Mouse (Mus musculus) lung, embryonic 15.5 days (tissue): ENCODE measurements around the gene Tent5b. TPM values are rescaled to one million over a fixed set of nuclear protein-coding genes. Genes with fewer than 3 reads are reported as not detected.
"Not testable (repeated sequence)": the region's sequence is repeated elsewhere in the genome, so short reads cannot be mapped to it uniquely, and the experiment has no call there.

Source experiments
- ATAC-seq: fragments of 200-750 bp; cut with Nextera tagmentation; 2 replicates; pipeline ENCODE4 v1.8.0; 2017; ENCODE audit warnings: moderate number of reproducible peaks, borderline replicate concordance; ENCODE audit not compliant: low FRiP score, low TSS enrichment; ENCODE audit errors: extremely low read depth
- H3K27ac ChIP-seq: fragments of 300-500 bp; sonication (generic); 2 replicates; pipeline ENCODE4 v1.5.1; 2015; ENCODE audit warnings: moderate library complexity, mild to moderate bottlenecking, inconsistent platforms
- H3K27me3 ChIP-seq: fragments of 300-500 bp; sonication (generic); 2 replicates; pipeline ENCODE4 v1.6.1; 2015; ENCODE audit warnings: inconsistent platforms
- H3K36me3 ChIP-seq: fragments of 300-500 bp; sonication (generic); 2 replicates; pipeline ENCODE4 v1.6.1; 2015; ENCODE audit warnings: inconsistent platforms
- H3K4me1 ChIP-seq: fragments of 300-500 bp; sonication (generic); 2 replicates; pipeline ENCODE4 v1.6.1; 2015; ENCODE audit warnings: inconsistent platforms
- H3K4me2 ChIP-seq: fragments of 300-500 bp; sonication (generic); 2 replicates; pipeline ENCODE4 v1.6.1; 2015; ENCODE audit warnings: inconsistent platforms, mild to moderate bottlenecking, moderate library complexity
- H3K4me3 ChIP-seq: fragments of 300-500 bp; sonication (generic); 2 replicates; pipeline ENCODE4 v1.5.1; 2015; ENCODE audit warnings: mild to moderate bottlenecking, inconsistent platforms
- H3K9ac ChIP-seq: fragments of 300-500 bp; sonication (generic); 2 replicates; pipeline ENCODE4 v1.6.1; 2015; ENCODE audit warnings: inconsistent platforms
- H3K9me3 ChIP-seq: fragments of 300-500 bp; sonication (generic); 2 replicates; pipeline ENCODE4 v1.6.1; 2016; ENCODE audit warnings: inconsistent platforms
- WGBS: fragments of 180-500 bp; shearing (Covaris S2); methylation state at CpG from one replicate; pipeline ENCODE4 v1.1.7; 2015; 5-methylcytosine and 5-hydroxymethylcytosine counted together
- polyA plus RNA-seq: library from polyadenylated mRNA; unstranded; fragments of >200 nt; fragmentation: Nextera tagmentation; extraction: Ambion mirVana; gene quantifications from 2 replicates; pipeline ENCODE4 v1.2.1, GENCODE M21; 2015

Gene Tent5b
- polyA plus RNA-seq, 1 experiment from 2014 or later = 1.9 TPM

- 75% methylated on average over 7 of the region's 7 CpGs for WGBS
- Histone ChIP-seq H3K4me2 (no peak overlapping the region), H3K4me1 (no peaks in the 10 kb centered on the region), H3K36me3 (no peaks in the 10 kb centered on the region), H3K4me3 (no peak overlapping the region), H3K27me3 (peaks cover 30% of the 10 kb centered on the region), H3K27ac (no peak overlapping the region), H3K9me3 (no peaks in the 10 kb centered on the region), H3K9ac (no peak overlapping the region)
- no peak for ATAC-seq
Measured at GRCm38 (mm10) chr4:133508990-133509389, 29.1 kb downstream of the Tent5b start.

GRCm38 (mm10) chr4:133511050-133511449, 31.1 kb downstream of the Tent5b start:
- WGBS = 75% methylated on average over 5 of the region's 5 CpGs
- H3K36me3 ChIP-seq = no peaks in the 10 kb centered on the region

GRCm38 (mm10) chr4:133512511-133512910, 32.6 kb downstream of the Tent5b start:
- not testable (repeated sequence) for H3K4me2 ChIP-seq, H3K27ac ChIP-seq, ATAC-seq, H3K4me3 ChIP-seq, H3K27me3 ChIP-seq, H3K4me1 ChIP-seq, H3K36me3 ChIP-seq, H3K9ac ChIP-seq, H3K9me3 ChIP-seq
- WGBS = 42% methylated on average over 5 of the region's 5 CpGs

More at GRCm38 (mm10) chr4:133511050-133511449, 31.1 kb downstream of the Tent5b start:
- Histone ChIP-seq H3K4me2 (no peak overlapping the region), H3K9me3 (no peaks in the 10 kb centered on the region), H3K9ac (no peak overlapping the region), H3K4me3 (no peak overlapping the region), H3K27ac (no peak overlapping the region), H3K4me1 (no peaks in the 10 kb centered on the region), H3K27me3 (peaks cover 16% of the 10 kb centered on the region)
- ATAC-seq = no peak

DNA sequence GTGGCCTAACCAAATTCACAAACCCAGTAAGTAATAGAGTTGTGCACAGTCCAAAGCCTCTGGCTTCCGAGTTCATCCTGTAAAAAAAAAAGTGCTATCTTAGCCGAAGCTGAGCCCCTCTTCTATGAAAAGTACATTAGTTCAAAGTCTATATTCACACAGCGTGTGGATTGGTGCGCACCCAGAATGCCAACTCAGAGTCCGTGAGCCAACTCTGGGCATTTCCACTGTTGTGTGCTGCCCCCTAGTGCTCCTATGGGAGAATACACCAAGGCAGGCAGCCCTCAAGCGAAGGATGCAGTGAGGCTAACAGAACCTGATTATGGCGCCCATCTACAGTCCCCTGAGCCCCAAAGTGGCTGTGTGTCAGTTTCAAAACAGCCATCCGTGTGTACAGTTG, 33.0 kb downstream of the Tent5b start:
- H3K9ac ChIP-seq = no peak overlapping the region
- peaks cover 3% of the 10 kb centered on the region; the same call in 1 of the 2 replicates for H3K27me3 ChIP-seq
- no peak overlapping the region for H3K27ac ChIP-seq
- no peaks in the 10 kb centered on the region for H3K4me1 ChIP-seq
- H3K4me2 ChIP-seq = no peak overlapping the region
- no peak; the same call in 1 of the 2 replicates for ATAC-seq
- no peak overlapping the region for H3K4me3 ChIP-seq
- H3K9me3 ChIP-seq = no peaks in the 10 kb centered on the region
- no peaks in the 10 kb centered on the region for H3K36me3 ChIP-seq
- WGBS = 10% methylated on average over 8 of the region's 8 CpGs

DNA sequence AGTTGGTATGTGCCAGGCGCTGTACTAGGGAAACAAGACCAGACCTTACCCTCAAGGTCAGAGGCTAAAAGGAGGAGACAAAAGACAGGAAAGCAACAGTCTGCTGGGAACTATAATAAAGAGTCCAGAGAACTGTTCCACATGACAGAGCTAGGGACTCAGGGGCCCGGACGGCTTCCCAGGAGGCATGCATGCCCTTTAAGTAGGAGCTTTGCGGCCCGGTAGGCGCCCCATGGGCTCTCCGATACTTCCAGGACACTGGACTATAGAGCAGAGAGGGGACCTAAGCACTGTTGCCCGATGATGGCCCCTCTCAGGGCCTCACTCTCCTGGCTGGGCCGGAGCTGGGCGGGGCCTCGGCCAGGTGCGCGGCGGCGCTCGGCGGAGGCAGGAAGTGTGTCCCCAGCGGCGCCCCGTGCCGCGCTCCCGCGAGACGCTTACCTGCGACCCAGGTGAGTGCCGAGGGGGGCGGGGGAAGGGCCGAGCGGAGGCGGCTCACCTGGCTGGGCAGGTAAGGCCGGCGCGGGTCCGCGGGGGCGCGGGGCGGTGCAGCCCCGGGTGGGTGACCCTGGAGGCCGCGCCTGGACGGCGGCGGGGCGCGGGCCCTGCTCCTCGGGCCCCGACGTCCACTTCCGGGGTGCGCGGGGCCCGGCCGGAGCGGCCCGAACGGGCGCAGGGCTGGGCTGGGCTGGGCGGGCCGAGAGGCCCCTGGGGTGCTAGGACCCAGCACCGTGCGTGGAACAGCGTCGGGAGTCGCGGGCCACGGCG, 38.9 kb downstream of the Tent5b start, which contains the start of gene Kdf1:
Kdf1 (plus strand) TSS at position 363 of the 768 bp plus-strand sequence.
- peak within 1 kb of the TSS; percentile 54 for H3K4me3 ChIP-seq
- H3K36me3 ChIP-seq = no peaks in the 10 kb centered on the region
- H3K27me3 ChIP-seq = peaks cover 34% of the 10 kb centered on the region
- H3K9me3 ChIP-seq = no peaks in the 10 kb centered on the region
- WGBS = 5% methylated on average over 55 of the region's 69 CpGs
- peak within 1 kb of the TSS; percentile 25; the same call in 1 of the 2 replicates for H3K27ac ChIP-seq
- H3K9ac ChIP-seq = peak within 1 kb of the TSS; percentile 52
- H3K4me1 ChIP-seq = peaks cover 4% of the 10 kb centered on the region; the same call in 1 of the 2 replicates
- peak within 1 kb of the TSS; percentile 52 for H3K4me2 ChIP-seq
- ATAC-seq = peak; percentile 86

GRCm38 (mm10) chr4:133519369-133519665, 39.4 kb downstream of the Tent5b start:
- ATAC-seq = peak; percentile 53; the same call in 1 of the 2 replicates
- 3% methylated on average over 25 of the region's 25 CpGs for WGBS
- H3K36me3 ChIP-seq = no peaks in the 10 kb centered on the region
- H3K4me2 ChIP-seq = peak overlapping the region; percentile 52
- H3K9me3 ChIP-seq = no peaks in the 10 kb centered on the region
- H3K4me3 ChIP-seq = peak overlapping the region; percentile 54
- H3K9ac ChIP-seq = peak overlapping the region; percentile 52
- peaks cover 4% of the 10 kb centered on the region; the same call in 1 of the 2 replicates for H3K4me1 ChIP-seq
- no peak overlapping the region for H3K27ac ChIP-seq
- peaks cover 34% of the 10 kb centered on the region for H3K27me3 ChIP-seq

DNA sequence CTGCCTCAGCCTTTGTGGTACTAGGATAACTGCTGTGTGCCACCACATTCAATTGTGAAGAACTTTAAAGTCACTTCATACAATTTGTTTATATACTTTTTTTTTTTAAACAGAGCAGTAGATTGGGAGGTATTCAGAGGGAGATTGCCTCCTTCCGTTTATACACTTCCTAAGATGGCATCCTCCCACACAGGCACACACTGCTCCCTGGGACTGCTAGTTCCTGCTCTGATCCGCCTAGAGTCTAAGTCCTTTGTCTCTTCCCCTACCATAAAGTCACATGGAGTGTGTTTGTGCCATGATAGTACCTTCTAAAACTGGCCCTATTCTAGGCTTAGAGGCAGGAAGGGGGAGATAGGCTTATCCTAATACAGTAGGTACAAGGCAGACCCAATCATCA, 41.6 kb downstream of the Tent5b start:
- Histone ChIP-seq H3K27ac (no peak overlapping the region), H3K4me3 (no peak overlapping the region), H3K4me1 (peaks cover 4% of the 10 kb centered on the region; the same call in 1 of the 2 replicates), H3K9ac (no peak overlapping the region), H3K9me3 (no peaks in the 10 kb centered on the region), H3K4me2 (no peak overlapping the region), H3K36me3 (no peaks in the 10 kb centered on the region), H3K27me3 (peaks cover 34% of the 10 kb centered on the region)
- no peak for ATAC-seq
- 42% methylated on average over 2 of the region's 2 CpGs for WGBS

GRCm38 (mm10) chr4:133527788-133528187, 47.9 kb downstream of the Tent5b start:
- no peaks in the 10 kb centered on the region for H3K4me1 ChIP-seq
- peaks cover 42% of the 10 kb centered on the region for H3K36me3 ChIP-seq
- H3K4me2 ChIP-seq = no peak overlapping the region
- H3K4me3 ChIP-seq = no peak overlapping the region
- H3K9ac ChIP-seq = no peak overlapping the region
- H3K27ac ChIP-seq = no peak overlapping the region
- ATAC-seq = no peak
- no peaks in the 10 kb centered on the region for H3K27me3 ChIP-seq
- WGBS = 66% methylated on average over 16 of the region's 16 CpGs
- H3K9me3 ChIP-seq = no peaks in the 10 kb centered on the region

DNA sequence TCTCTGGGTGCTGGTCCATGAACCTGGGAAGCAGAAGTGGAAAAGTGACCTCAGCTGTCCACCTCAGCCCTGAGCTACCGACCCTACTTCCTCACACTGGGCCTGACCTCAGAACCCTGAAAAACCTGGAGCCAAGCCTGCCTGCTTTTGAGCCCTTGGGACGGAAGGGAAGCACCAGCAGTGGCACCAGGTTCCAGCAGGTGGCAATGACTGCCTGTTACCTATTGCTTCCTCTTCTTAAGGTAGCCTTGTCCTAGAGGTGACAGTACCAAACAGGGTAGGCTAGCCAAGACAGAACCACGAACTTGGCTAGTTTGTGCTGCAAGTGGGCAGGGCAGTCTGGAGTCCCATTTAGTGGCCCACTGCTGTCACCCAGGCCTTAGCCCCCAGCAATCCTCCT, 52.8 kb downstream of the Tent5b start:
- H3K36me3 ChIP-seq = peaks cover 83% of the 10 kb centered on the region

DNA sequence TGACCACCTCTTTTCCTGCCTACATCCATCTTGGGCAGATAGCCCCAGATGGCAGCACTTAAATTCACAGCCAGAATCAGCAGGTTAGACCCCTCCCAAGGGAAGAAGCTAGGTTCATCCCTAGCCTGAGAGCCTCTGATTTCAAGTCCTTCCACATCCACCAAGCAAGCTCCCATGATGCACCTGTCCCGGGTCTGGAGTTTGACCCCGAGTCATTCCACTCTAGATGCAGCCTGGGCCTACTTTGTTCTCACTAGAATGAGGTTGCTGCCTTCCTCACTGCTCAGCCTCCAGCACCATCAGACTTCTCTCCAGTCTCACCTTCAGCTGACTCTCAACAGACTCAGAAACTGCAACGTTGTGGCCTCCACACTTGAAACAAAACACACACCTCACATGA, 56.1 kb downstream of the Tent5b start:
- peaks cover 82% of the 10 kb centered on the region for H3K36me3 ChIP-seq
- WGBS = 86% methylated on average over 3 of the region's 3 CpGs

More for the DNA sequence above, 52.8 kb downstream of the Tent5b start:
- Histone ChIP-seq H3K9ac (no peak overlapping the region), H3K9me3 (no peaks in the 10 kb centered on the region), H3K4me1 (no peaks in the 10 kb centered on the region), H3K27me3 (no peaks in the 10 kb centered on the region), H3K4me2 (no peak overlapping the region), H3K27ac (no peak overlapping the region), H3K4me3 (no peak overlapping the region)
- no peak for ATAC-seq
- 83% methylated on average over 3 of the region's 3 CpGs for WGBS

GRCm38 (mm10) chr4:133536652-133537051, 56.7 kb downstream of the Tent5b start:
- Histone ChIP-seq H3K4me2 (no peak overlapping the region), H3K27ac (no peak overlapping the region), H3K27me3 (no peaks in the 10 kb centered on the region), H3K9me3 (no peaks in the 10 kb centered on the region), H3K9ac (no peak overlapping the region), H3K4me3 (no peak overlapping the region), H3K36me3 (peaks cover 81% of the 10 kb centered on the region), H3K4me1 (no peaks in the 10 kb centered on the region)
- WGBS = 93% methylated on average over 5 of the region's 5 CpGs
- no peak for ATAC-seq

More for the DNA sequence above, 56.1 kb downstream of the Tent5b start:
- Histone ChIP-seq H3K27me3 (no peaks in the 10 kb centered on the region), H3K27ac (no peak overlapping the region), H3K4me2 (no peak overlapping the region), H3K9me3 (no peaks in the 10 kb centered on the region), H3K4me3 (no peak overlapping the region), H3K4me1 (no peaks in the 10 kb centered on the region), H3K9ac (no peak overlapping the region)
- ATAC-seq = no peak
